Mouse (Mus musculus) limb, embryonic 13.5 days (tissue): ENCODE results near the gene Fcnb. TPM values are rescaled to one million over a fixed set of nuclear protein-coding genes. Genes with fewer than 3 reads are reported as not detected.

Experiments used
- ATAC-seq: fragments of 200-750 bp; cut with Nextera tagmentation; 2 replicates; pipeline ENCODE4 v1.8.0; 2017; ENCODE audit warnings: low read depth, moderate number of reproducible peaks, moderate TSS enrichment; ENCODE audit not compliant: low FRiP score
- H3K27ac ChIP-seq: fragments of 300-500 bp; sonication (generic); 2 replicates; pipeline ENCODE4 v1.5.1; 2015; ENCODE audit warnings: inconsistent platforms, mild to moderate bottlenecking, moderate library complexity
- H3K27me3 ChIP-seq: fragments of 300-500 bp; sonication (generic); 2 replicates; pipeline ENCODE4 v1.6.1; 2015; ENCODE audit warnings: mild to moderate bottlenecking, inconsistent platforms
- H3K36me3 ChIP-seq: fragments of 300-500 bp; sonication (generic); 2 replicates; pipeline ENCODE4 v1.6.1; 2015; ENCODE audit warnings: inconsistent platforms, mild to moderate bottlenecking, moderate library complexity
- H3K4me1 ChIP-seq: fragments of 300-500 bp; sonication (generic); 2 replicates; pipeline ENCODE4 v1.6.1; 2015; ENCODE audit warnings: inconsistent platforms
- H3K4me2 ChIP-seq: fragments of 300-500 bp; sonication (generic); replicated peaks from 2 replicates; pipeline ENCODE4 v1.6.1; 2015; ENCODE audit warnings: inconsistent platforms, mild to moderate bottlenecking, moderate library complexity
- H3K4me3 ChIP-seq: fragments of 300-500 bp; sonication (generic); 2 replicates; pipeline ENCODE4 v1.5.1; 2015; ENCODE audit warnings: moderate library complexity, mild to moderate bottlenecking, inconsistent platforms
- H3K9ac ChIP-seq: fragments of 300-500 bp; sonication (generic); 2 replicates; pipeline ENCODE4 v1.6.1; 2015; ENCODE audit warnings: mild to moderate bottlenecking, inconsistent platforms
- H3K9me3 ChIP-seq: fragments of 300-500 bp; sonication (generic); 2 replicates; pipeline ENCODE4 v1.6.1; 2016; ENCODE audit warnings: inconsistent platforms
- WGBS: fragments of 180-500 bp; shearing (Covaris S2); methylation state at CpG from one replicate; pipeline ENCODE4 v1.1.7; 2015; 5-methylcytosine and 5-hydroxymethylcytosine counted together
- polyA plus RNA-seq: library from polyadenylated mRNA; unstranded; fragments of >200 nt; fragmentation: Nextera tagmentation; extraction: Ambion mirVana; gene quantifications from 2 replicates; pipeline ENCODE4 v1.2.1, GENCODE M21; 2015

The Fcnb gene
- polyA plus RNA-seq, 1 experiment from 2014 or later = not detected

GRCm38 (mm10) chr2:28039647-28040325 is 44.9 kb downstream of the Fcnb start:
- H3K27me3 ChIP-seq = no peaks in the 10 kb centered on the region
- peaks cover 51% of the 10 kb centered on the region for H3K36me3 ChIP-seq
- ATAC-seq = no peak
- no peak overlapping the region for H3K4me2 ChIP-seq
- H3K27ac ChIP-seq = no peak overlapping the region; the same call in 1 of the 2 replicates
- H3K4me3 ChIP-seq = no peak overlapping the region
- no peak overlapping the region for H3K9ac ChIP-seq
- H3K4me1 ChIP-seq = peaks cover 27% of the 10 kb centered on the region
- 91% methylated on average over 10 of the region's 10 CpGs for WGBS
- H3K9me3 ChIP-seq = no peaks in the 10 kb centered on the region

GRCm38 (mm10) chr2:28038391-28039096 is 46.1 kb downstream of the Fcnb start:
- no peak overlapping the region for H3K9ac ChIP-seq
- peaks cover 63% of the 10 kb centered on the region for H3K36me3 ChIP-seq
- no peak overlapping the region for H3K4me3 ChIP-seq
- ATAC-seq = no peak
- no peak overlapping the region for H3K4me2 ChIP-seq
- H3K27me3 ChIP-seq = no peaks in the 10 kb centered on the region
- H3K9me3 ChIP-seq = no peaks in the 10 kb centered on the region
- no peak overlapping the region for H3K27ac ChIP-seq
- 82% methylated on average over 14 of the region's 14 CpGs for WGBS
- peaks cover 30% of the 10 kb centered on the region for H3K4me1 ChIP-seq

DNA sequence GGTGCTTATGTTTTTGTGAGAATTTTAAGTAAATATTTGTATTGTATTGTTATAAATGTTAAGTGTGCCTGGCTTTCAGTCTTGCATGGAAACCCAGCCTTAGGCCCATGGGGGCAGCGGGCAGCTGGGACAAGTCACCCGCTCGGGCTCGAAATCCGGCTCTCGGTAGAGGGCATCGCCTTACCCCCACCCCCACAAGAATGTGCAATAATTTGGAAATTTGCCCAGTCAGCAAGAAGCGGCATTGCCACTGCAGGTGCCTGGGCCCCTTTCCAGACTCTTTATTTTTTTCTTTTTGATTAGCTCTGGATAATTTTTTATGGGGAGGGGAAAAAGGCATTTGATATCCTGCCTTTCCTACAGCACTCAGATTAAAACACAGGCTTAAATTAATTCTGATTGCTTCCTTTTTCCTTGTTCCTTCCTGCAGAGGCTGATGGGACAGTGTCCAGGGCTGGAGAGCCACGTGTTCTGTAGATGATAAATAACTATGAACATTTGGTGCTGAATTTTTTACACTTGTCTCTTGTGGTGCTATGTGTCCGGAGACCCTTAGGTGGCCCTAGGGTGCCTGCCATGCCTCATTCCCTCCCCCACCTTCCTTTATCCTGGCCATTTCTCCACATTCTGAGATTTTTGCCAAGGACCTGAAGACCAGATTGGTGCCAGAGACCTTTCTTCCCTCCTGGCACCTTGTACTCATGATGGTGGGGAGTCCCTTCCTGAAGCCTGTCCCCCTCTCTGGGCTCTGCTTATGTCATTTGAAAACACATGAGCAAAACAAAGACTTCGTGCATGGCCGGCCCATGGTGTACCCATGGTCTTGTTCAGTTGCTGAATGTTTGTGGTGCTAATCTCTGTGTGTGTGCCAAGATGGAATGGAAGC is 46.9 kb downstream of the Fcnb start:
- Histone ChIP-seq H3K4me2 (no peak overlapping the region), H3K4me3 (no peak overlapping the region), H3K9me3 (no peaks in the 10 kb centered on the region), H3K9ac (no peak overlapping the region), H3K36me3 (peaks cover 71% of the 10 kb centered on the region), H3K27me3 (no peaks in the 10 kb centered on the region), H3K4me1 (peaks cover 30% of the 10 kb centered on the region), H3K27ac (no peak overlapping the region; the same call in 1 of the 2 replicates)
- ATAC-seq = peak; percentile 66; the same call in 1 of the 2 replicates
- 56% methylated on average over 12 of the region's 12 CpGs for WGBS

GRCm38 (mm10) chr2:28036788-28037187 is 47.9 kb downstream of the Fcnb start:
- no peak for ATAC-seq
- Histone ChIP-seq H3K9me3 (no peaks in the 10 kb centered on the region), H3K4me3 (no peak overlapping the region), H3K4me1 (peaks cover 30% of the 10 kb centered on the region), H3K4me2 (no peak overlapping the region), H3K9ac (no peak overlapping the region), H3K36me3 (peaks cover 80% of the 10 kb centered on the region), H3K27me3 (no peaks in the 10 kb centered on the region), H3K27ac (0 out of 2 replicates have a peak overlapping the region, but pooled peaks have one; percentile 39)
- 83% methylated on average over 13 of the region's 13 CpGs for WGBS

GRCm38 (mm10) chr2:28034011-28034710 is 50.5 kb downstream of the Fcnb start:
- 71% methylated on average over 13 of the region's 13 CpGs for WGBS
- no peak overlapping the region for H3K9ac ChIP-seq
- no peaks in the 10 kb centered on the region for H3K27me3 ChIP-seq
- no peak overlapping the region for H3K4me2 ChIP-seq
- H3K4me1 ChIP-seq = peaks cover 28% of the 10 kb centered on the region
- no peaks in the 10 kb centered on the region for H3K9me3 ChIP-seq
- no peak for ATAC-seq
- no peak overlapping the region for H3K4me3 ChIP-seq
- H3K36me3 ChIP-seq = peaks cover 96% of the 10 kb centered on the region
- H3K27ac ChIP-seq = no peak overlapping the region

DNA sequence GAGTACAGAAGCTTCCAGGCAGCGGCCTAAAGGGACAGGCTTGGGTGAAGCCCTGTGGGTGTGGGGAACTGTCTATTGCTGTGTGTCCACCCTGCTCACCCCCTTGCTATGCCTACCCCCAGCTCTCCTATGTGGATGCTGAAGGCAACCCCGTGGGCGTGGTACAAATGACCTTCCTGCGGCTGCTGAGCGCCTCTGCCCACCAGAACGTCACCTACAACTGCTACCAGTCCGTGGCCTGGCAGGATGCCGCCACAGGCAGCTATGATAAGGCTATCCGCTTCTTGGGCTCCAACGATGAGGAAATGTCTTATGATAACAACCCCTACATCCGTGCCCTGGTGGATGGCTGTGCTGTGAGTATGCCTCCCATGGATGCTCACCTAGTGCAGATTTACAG is 52.2 kb downstream of the Fcnb start:
- H3K4me3 ChIP-seq = no peak overlapping the region
- 91% methylated on average over 11 of the region's 11 CpGs for WGBS
- no peaks in the 10 kb centered on the region for H3K27me3 ChIP-seq
- no peaks in the 10 kb centered on the region for H3K9me3 ChIP-seq
- no peak overlapping the region for H3K9ac ChIP-seq
- peaks cover 14% of the 10 kb centered on the region for H3K4me1 ChIP-seq
- ATAC-seq = no peak
- no peak overlapping the region for H3K4me2 ChIP-seq
- peaks cover 99% of the 10 kb centered on the region for H3K36me3 ChIP-seq
- no peak overlapping the region for H3K27ac ChIP-seq

DNA sequence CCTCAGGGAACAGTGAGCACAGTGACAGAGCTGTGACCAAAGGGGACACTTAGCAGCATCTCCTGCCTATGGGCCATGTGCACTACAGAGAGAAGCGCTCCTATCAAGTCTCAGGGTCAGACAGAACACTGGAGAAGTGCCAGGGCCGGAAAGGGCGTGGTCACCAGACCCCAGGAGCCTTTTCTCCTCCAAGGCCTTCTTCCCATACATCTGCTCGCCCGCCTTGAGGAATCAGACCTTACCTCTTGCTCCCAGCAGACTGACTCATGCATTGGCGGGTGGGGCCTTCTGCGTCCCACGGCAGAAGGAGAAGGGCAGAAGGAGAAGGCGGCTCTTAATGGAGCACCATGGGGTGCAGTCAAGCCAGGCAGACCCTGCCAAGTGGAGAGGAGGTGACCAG is 52.8 kb downstream of the Fcnb start:
- no peak overlapping the region for H3K4me2 ChIP-seq
- no peak overlapping the region for H3K4me3 ChIP-seq
- peaks cover 8% of the 10 kb centered on the region for H3K4me1 ChIP-seq
- H3K9me3 ChIP-seq = no peaks in the 10 kb centered on the region
- no peaks in the 10 kb centered on the region for H3K27me3 ChIP-seq
- no peak overlapping the region for H3K27ac ChIP-seq
- ATAC-seq = no peak
- H3K9ac ChIP-seq = no peak overlapping the region
- peaks cover 100% of the 10 kb centered on the region for H3K36me3 ChIP-seq
- 83% methylated on average over 9 of the region's 9 CpGs for WGBS

Other genes with a start within 250 kb of the Fcnb start
- 128 and 133 TPM in 2 replicates for gene Col5a1, start 198.5 kb downstream of the Fcnb start, polyA plus RNA-seq
- 15.4 and 16.9 TPM in 2 replicates for gene Olfm1, start 108.1 kb upstream of the Fcnb start, polyA plus RNA-seq